Mouse (Mus musculus): ENCODE results near the gene Glycam1.
A peak's percentile ranks its signal among the peaks of the same experiment; 100 is the strongest.
"Not testable (repeated sequence)": the region's sequence is repeated elsewhere in the genome, so short reads cannot be mapped to it uniquely, and the experiment has no call there.

The Glycam1 gene

DNA sequence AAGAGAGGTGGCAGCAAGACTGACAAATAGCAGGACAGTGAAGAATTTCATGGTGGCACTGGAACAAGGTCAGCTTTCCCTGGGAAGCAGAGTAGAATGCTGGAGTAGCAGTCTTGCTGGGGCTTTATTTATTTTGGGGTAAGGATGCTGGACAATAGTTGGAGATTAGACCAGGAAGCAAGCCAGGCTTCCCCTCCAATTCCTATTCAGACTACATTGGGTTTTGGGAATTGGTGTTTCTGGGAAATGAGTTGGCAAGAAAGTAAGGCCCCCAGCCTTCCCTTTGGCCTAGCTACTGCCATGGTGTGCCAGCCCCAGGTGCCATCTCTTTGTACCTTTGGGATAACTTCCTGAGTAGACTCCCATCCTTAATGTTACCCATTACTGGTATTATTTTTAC is at the start of gene Glycam1:
Glycam1 (minus strand) TSS at position 101 of the 400 bp plus-strand sequence.
- no peak for DNase-seq (ENCODE audit: low spot score)

- DNase-seq (ENCODE audit: low spot score): peak; percentile 4
Observed at GRCm38 (mm10) chr15:103604481-103604880, 39.6 kb upstream of the Glycam1 start.

GRCm38 (mm10) chr15:103590779-103591178 is 25.9 kb upstream of the Glycam1 start:
- DNase-seq (ENCODE audit: low spot score): no peak

DNA sequence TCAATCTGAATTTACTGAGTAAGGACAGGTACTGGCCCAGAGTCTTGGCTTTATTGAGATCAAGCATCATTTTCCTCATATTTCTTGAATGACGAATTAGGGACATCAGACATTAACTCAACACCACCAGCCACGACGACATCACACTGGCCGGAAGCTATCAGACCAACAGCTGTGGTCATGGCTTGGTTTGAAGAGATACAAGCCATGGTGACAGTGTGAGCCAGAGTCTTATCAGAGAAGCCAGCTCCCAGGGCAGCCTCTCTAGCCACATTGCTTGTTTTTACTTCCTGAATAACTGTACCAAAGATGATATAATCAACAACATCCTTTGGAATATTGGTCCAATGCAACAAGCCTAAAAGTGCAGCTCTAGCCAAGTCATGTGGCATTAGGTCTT is 22.9 kb upstream of the Glycam1 start:
- DNase-seq (ENCODE audit: low spot score): not testable (repeated sequence)

DNA sequence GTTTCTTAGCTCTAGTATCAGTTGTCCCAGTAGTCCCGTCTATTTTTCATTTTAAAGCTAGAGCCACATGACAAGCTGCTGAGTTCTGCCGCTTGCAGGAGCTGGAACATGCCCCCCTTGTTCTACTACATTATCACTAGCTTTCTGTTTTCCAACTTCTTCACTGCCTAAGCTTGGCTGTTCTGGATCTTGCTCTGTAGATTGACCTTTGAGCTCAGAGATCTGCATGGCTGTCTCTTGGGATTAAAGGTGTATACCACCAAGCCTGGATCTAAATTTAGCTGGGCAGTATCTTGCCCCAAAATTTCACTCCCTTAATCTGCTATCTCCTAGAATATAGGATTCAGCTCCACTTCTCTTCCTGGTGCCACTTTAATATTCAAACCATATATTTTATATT is 21.0 kb upstream of the Glycam1 start:
- DNase-seq (ENCODE audit: low spot score): no peak

DNA sequence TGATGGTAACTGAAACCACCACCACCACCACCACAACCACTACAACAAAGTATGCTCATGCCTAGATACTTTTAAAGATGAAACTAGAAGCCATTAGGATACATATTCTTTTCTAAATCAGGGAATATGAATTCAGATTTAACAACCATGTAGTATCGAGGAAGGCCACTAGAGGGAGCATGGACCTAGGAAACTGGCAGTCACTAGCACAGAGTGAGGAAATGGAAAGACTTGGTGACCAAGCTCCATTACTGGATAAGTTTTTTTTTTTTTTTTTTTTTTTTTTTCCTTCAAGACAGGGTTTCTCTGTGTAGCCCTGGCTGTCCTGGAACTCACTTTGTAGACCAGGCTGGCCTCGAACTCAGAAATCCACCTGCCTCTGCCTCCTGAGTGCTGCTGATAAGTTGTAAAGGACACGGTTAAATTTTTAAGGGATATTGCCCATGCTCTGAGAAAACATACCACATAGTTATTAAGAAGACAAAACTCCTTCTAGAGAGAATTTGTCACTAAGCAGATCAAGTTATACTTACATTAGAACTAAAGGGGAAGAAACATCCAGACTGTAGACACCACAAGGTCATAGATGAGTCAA is 12.7 kb downstream of the Glycam1 start:
- DNase-seq (ENCODE audit: low spot score): peak; percentile 75

DNA sequence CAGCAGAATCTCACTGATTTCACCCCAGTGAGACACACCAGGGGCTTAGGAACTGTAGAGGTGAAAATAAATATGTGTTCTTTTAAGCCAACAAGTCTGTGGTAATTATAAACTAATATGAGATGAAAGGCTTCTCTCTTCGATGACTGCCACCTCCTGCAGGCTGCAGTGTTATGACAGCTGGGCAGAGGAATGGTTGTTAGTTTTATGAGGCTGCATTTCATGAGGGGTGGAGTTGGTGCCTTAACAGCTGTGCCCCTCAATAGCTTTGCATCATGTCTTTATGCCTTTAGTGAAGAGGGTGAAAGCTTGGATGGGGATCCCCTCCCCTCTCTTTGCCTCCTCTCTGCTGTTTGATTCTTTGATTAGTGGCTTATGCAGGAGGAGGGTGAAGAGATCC is 13.8 kb downstream of the Glycam1 start:
- DNase-seq (ENCODE audit: low spot score): no peak

GRCm38 (mm10) chr15:103549475-103549874 is 15.4 kb downstream of the Glycam1 start:
- DNase-seq (ENCODE audit: low spot score): no peak

DNA sequence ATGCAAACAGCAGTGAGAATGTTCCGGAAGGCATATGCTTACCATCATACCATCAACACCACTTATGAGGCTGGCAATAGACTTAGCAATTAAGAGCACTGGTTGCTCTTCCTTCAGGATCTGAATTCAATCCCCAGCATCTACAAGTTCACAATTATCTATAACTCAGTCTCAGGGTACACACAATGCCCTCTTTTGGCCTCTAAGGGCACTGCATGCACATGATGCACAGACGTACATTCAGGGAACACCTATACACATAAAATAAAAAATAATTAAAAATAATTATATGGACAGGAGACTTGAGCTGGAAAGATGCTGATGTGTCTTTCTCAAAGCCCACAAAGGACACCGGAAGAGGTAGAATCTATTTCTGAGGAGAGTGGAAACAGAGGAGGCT is 16.9 kb downstream of the Glycam1 start:
- no peak for DNase-seq (ENCODE audit: low spot score)

GRCm38 (mm10) chr15:103542526-103542925 is 22.4 kb downstream of the Glycam1 start:
- DNase-seq (ENCODE audit: low spot score): no peak

DNA sequence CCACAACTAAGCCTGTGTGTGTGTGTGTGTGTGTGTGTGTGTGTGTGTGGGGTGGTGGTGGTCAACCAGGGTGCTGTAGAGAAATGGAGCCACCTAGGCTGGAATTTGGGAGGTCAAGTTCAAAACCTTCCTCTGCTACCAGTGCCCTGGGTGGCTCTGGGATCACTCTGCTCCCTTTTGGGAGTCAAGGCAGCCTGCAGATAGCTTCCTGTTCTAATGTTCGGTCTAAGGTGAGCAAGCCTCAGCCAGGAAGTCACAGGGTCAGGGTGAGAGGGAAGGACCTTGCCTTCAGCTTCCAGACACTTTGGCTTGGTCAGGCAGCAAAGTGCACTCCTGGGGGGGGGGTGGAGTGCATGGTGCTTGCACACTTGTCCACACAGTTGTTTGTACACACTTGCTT is 24.2 kb downstream of the Glycam1 start:
- DNase-seq (ENCODE audit: low spot score): no peak

GRCm38 (mm10) chr15:103539259-103539658 is 25.6 kb downstream of the Glycam1 start:
- no peak for DNase-seq (ENCODE audit: low spot score)

DNA sequence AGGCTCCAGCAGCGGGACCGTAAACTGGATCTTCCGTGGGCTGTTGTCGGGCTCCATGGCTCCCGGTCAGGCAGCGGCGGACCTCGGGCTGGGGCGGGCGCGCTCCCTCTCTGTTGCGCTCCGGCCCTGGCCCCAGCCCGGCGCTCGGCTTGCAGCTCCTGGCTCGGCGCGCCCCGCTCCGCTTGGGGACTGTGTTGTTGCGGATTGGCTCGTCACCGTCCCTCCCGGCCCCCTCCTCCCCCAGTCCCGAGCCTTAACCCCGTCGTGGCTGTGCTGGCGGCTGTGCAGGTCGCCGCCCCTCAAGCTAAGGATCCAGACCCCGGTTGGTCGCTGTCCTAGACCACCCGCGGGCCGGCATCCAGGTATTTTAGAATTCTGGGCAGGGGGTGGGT is 27.1 kb downstream of the Glycam1 start, which contains the start of gene Ppp1r1a:
Ppp1r1a (minus strand) TSS at position 182 of the 392 bp plus-strand sequence.
- DNase-seq (ENCODE audit: low spot score): peak; percentile 64

GRCm38 (mm10) chr15:103537011-103537821 is 27.7 kb downstream of the Glycam1 start:
- DNase-seq (ENCODE audit: low spot score): peak; percentile 67

DNA sequence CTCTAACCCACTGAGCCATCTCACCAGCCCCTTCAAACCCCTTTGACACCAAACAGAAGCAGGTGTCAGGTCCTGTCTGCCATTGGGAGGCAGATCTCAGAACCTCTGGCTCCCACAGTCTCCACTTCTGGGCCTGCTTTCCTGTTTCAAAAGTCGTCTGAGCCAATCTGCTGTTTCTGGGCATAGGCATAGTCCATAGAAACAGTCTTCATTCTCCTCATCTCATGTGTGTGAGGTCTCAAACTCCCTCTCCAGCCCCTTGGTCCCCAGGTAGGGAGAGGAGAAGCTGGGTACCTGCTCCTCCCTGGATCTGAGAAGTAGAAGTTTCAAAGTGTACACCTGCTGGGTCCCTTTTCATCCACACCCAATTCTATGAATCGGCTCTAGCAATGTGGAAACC is 28.4 kb downstream of the Glycam1 start:
- DNase-seq (ENCODE audit: low spot score): no peak

DNA sequence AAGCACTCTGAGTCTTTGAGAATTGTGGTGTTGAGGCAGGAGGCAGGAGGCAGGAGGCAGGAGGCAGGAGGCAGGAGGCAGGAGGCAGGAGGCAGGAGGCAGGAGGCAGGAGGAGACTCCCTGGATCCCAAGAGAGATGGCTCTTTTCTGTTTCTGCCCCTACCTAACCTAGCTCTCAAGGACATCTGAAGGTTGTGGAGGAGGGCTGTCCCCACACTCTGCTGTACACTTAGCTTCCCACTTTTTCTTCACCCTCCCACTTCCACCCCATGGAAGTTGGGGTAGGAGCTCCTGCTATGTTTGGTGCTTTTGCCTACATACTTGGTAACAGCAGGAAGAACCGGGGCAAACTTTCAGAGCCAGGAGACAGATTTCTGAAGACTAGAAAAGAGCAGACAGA is 29.1 kb downstream of the Glycam1 start:
- DNase-seq (ENCODE audit: low spot score): no peak

GRCm38 (mm10) chr15:103535030-103535429 is 29.9 kb downstream of the Glycam1 start:
- no peak for DNase-seq (ENCODE audit: low spot score)

DNA sequence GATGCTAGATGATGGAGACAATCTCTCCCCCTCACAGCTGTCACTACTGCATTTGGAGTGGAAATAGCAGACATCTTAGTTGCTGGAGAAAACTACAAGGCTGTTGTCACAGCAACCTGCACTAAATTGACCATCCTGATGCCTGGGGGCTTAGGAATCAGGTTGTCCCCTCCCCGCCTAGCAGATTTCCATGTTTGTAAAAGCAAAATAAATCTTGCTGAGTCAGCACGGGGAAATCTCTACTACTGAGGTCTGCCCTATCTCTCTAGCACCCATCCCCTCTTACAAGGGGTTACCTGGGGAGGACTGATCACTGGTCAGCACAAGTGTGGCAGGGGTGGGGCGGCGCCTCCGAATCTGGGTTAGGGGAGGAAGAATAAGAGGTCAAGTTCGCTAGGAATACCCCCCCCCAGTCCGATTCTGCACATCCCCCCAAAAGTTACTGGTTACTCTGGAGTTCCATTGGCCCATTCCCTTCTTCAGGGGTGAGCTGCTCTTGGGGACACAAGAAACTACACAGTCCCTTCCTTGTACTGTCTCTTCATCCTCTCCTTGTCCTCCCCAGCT is 30.7 kb downstream of the Glycam1 start:
- DNase-seq (ENCODE audit: low spot score): no peak

DNA sequence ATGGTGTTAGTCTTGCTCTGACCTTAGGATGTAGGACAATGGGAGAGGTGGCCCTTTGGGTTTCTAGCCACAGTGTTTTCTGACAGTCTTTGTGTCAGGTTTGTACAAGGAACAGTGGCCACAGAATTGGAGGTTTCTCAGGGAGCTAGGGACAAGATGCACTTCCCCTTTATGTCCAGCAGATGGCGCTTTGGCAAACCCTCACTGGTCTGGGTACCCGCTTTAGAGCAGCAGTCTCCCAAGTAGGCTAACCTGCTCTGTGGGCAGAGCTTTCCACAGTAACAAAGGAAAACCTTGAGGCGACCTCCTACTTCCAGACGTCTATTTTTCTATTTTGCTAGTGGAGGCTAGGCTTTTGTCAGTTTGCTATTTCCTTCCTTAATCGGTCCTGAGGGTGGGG is 34.5 kb downstream of the Glycam1 start:
- peak; percentile 63 for DNase-seq (ENCODE audit: low spot score)

- DNase-seq (ENCODE audit: low spot score): no peak
Observed at GRCm38 (mm10) chr15:103523156-103523555, 41.7 kb downstream of the Glycam1 start.

DNA sequence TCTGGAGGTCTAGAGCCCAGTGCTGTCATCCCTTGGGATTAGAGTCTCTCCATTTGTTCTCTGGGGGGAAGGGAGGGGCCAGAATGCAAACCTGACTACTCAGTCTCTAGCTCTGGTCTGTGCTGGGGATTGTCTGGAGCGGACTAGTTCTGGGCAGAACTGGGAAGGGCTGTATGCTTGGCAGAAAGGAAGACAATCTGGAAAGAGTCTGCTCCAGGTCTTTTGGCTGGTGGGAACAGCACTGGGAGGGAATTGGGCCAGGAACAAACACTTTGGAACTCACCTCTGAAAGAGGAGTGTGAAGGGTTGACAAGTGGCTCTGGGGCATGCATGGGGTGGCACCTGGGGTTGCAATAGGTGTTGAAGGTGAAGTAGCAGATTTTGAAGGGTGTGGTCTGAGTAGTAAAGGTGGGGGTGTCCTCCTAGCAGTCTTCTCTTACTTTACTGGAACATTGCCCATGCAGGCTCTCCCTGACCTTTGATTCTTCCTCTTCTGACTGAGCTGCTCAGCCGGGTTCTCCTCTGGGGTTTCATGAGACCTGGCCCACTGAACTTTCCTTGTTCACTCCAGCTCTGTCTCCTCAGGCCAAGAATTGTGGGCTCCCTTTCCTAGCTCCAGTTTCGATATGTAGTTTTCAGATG is 42.3 kb downstream of the Glycam1 start:
- DNase-seq (ENCODE audit: low spot score): no peak
